In genomic region chr1:154189842-154190530, GRCm38 (mm10) we compare ENCODE assay signal across 9 mouse cellular contexts. TPM values are rescaled to one million over a fixed set of nuclear protein-coding genes. Genes with fewer than 3 reads are reported as not detected.
DNase-seq lines count a peak whose midpoint lies in the region; ATAC-seq lines count a peak whose summit lies in the region.
"Had no signal": no experiment of that assay in that cellular context is flagged by ENCODE, and none has a peak within 500 bp of the region (broad histone marks: within the 10 kb centered on the region; RNA-seq: fewer than 3 reads in every experiment).

No protein-coding gene starts in this region.

- H3K9me3 ChIP-seq in heart, embryonic 11.5 days (replicated peaks; ENCODE audit: control insufficient read depth, low read length), result no peaks in the 10 kb centered on the region
- H3K9me3 ChIP-seq in limb, embryonic 11.5 days (ENCODE audit: control insufficient read depth, low read length), result no peaks in the 10 kb centered on the region
- H3K9me3 ChIP-seq in hindbrain, embryonic 10.5 days, result no peaks in the 10 kb centered on the region

- no peaks in the 10 kb centered on the region for H3K36me3 ChIP-seq in heart, embryonic 11.5 days (ENCODE audit: control insufficient read depth, insufficient read depth, low read length)
- no peaks in the 10 kb centered on the region for H3K36me3 ChIP-seq in limb, embryonic 11.5 days (ENCODE audit: control insufficient read depth, insufficient read depth, low read length)
- H3K36me3 ChIP-seq in hindbrain, embryonic 10.5 days, result no peaks in the 10 kb centered on the region

- no peak overlapping the region for H3K4me2 ChIP-seq in heart, embryonic 11.5 days
- no peak overlapping the region for H3K4me2 ChIP-seq in limb, embryonic 11.5 days (ENCODE audit: low read depth, severe bottlenecking)

- H3K9ac ChIP-seq in heart, embryonic 11.5 days (ENCODE audit: low read depth, low read length), result no peak overlapping the region
- H3K9ac ChIP-seq in limb, embryonic 11.5 days (ENCODE audit: low read length), result no peak overlapping the region

- no peak overlapping the region for H3K27ac ChIP-seq in heart, embryonic 11.5 days (ENCODE audit: low read depth, low read length)
- 0 out of 2 replicates have a peak overlapping the region, but pooled peaks have one; percentile 14 for H3K27ac ChIP-seq in limb, embryonic 11.5 days (replicated peaks; ENCODE audit: low read depth, low read length)
- no peak overlapping the region for H3K27ac ChIP-seq in hindbrain, embryonic 10.5 days

- H3K4me1 ChIP-seq in heart, embryonic 11.5 days (ENCODE audit: control insufficient read depth, insufficient read depth, low read length), result no peaks in the 10 kb centered on the region
- peaks cover 5% of the 10 kb centered on the region; the same call in 1 of the 2 replicates for H3K4me1 ChIP-seq in limb, embryonic 11.5 days (ENCODE audit: control insufficient read depth, insufficient read depth, low read length)
- H3K4me1 ChIP-seq in hindbrain, embryonic 10.5 days (replicated peaks), result peaks cover 8% of the 10 kb centered on the region

- no peak for ATAC-seq in heart, embryonic 11.5 days (replicated peaks; ENCODE audit: insufficient number of reproducible peaks, low FRiP score, low TSS enrichment)
- ATAC-seq in limb, embryonic 11.5 days (ENCODE audit: insufficient number of reproducible peaks, low FRiP score, low TSS enrichment, low read depth), result no peak
- no peak for ATAC-seq in erythroblast, adult 5-6 weeks (replicated peaks; ENCODE audit: low FRiP score, poor library complexity, severe bottlenecking)

- no peaks in the 10 kb centered on the region for H3K27me3 ChIP-seq in heart, embryonic 11.5 days (ENCODE audit: control insufficient read depth, insufficient read depth, low read length)
- H3K27me3 ChIP-seq in limb, embryonic 11.5 days (ENCODE audit: control insufficient read depth, insufficient read depth, low read length), result no peaks in the 10 kb centered on the region
- H3K27me3 ChIP-seq in hindbrain, embryonic 10.5 days (ENCODE audit: insufficient read depth, poor library complexity, severe bottlenecking), result no peaks in the 10 kb centered on the region

- WGBS in heart, embryonic 11.5 days (ENCODE audit: insufficient replicate concordance), result 55% methylated on average over 14 of the region's 18 CpGs
- 56% methylated on average over 14 of the region's 18 CpGs for WGBS in limb, embryonic 11.5 days
- whole genome bisulfite sequencing in hindbrain, embryonic 10.5 days, result 62% methylated on average over 14 of the region's 18 CpGs

- H3K4me3 ChIP-seq in heart, embryonic 11.5 days (ENCODE audit: low read depth, low read length), result no peak overlapping the region
- no peak overlapping the region for H3K4me3 ChIP-seq in limb, embryonic 11.5 days (ENCODE audit: low read depth, low read length)
- H3K4me3 ChIP-seq in hindbrain, embryonic 10.5 days, result no peak overlapping the region

- intact Hi-C loops in heart, postnatal 25 days (cut with DNase I), result loop anchor here (5.0 to 10.0 kb wide), 2 partner anchors 537 to 635 kb away; partner anchors contain the start of gene Npl

- DNase-seq in heart, adult 11 months, result peak; percentile 94
- peak; percentile 74 for DNase-seq in ES-CJ7 (ENCODE audit: low read depth, low spot score)
- DNase-seq in cerebellum, postnatal 10 days, result peak; percentile 74 to 80
- peak; percentile 28 for DNase-seq in heart, postnatal 25 days (ENCODE audit: low spot score)
- peak; percentile 35 for DNase-seq in limb, embryonic 11.5 days (ENCODE audit: low spot score)
- no peak for DNase-seq in hindbrain, embryonic 10.5 days (ENCODE audit: low spot score)

RNA-seq across cellular contexts. Expression of gene Zfp648, which starts 11.0 kb away (rescaled TPM):
- not detected in 2 replicates for polyA plus RNA-seq in heart, embryonic 11.5 days (2014; fragmentation: Nextera tagmentation; extraction: Ambion mirVana)
- total RNA-seq in heart, postnatal 25 days (2021), result not detected
- 0.17 and 0.51 TPM in 2 replicates for polyA plus RNA-seq in limb, embryonic 11.5 days (2014; fragmentation: Nextera tagmentation; extraction: Ambion mirVana)
- not detected in 2 replicates for total RNA-seq in erythroblast, adult 5-6 weeks (2015; ENCODE audit: low replicate concordance)
- not detected in 2 replicates for total RNA-seq in erythroblast, adult 5-6 weeks (2017; ENCODE audit: low replicate concordance)
- polyA plus RNA-seq in hindbrain, embryonic 10.5 days (2016; fragmentation: Nextera tagmentation; extraction: Ambion mirVana), result 0.11 TPM in 1 of 2 replicates, not detected in the other
- polyA plus RNA-seq: heart, embryonic 14.5 days had no signal
